Mouse (Mus musculus) cerebellum, adult 2 months (tissue): Measurements from ENCODE around the gene Klhl23.

Experiments
- CTCF ChIP-seq: fragments of 200-500 bp; IDR thresholded peaks from 2 replicates; pipeline ENCODE4 v1.5.1; 2011; ENCODE audit warnings: low read depth, mild to moderate bottlenecking, control low read depth, low read length, moderate library complexity, borderline replicate concordance; ENCODE audit not compliant: insufficient read depth
- POLR2A ChIP-seq: fragments of 200-500 bp; IDR thresholded peaks from 2 replicates; pipeline ENCODE4 v1.6.1; 2011; ENCODE audit warnings: low read length, control low read depth, borderline replicate concordance; ENCODE audit not compliant: insufficient read depth

- TF ChIP-seq CTCF (no peak), POLR2A (no peak)
Measured at GRCm38 (mm10) chr2:69803756-69804155, 18.0 kb upstream of the Klhl23 start.
